Mouse (Mus musculus) common myeloid progenitor, adult 5-6 weeks (primary cell): ENCODE results near the gene Ide. TPM values are rescaled to one million over a fixed set of nuclear protein-coding genes. Genes with fewer than 3 reads are reported as not detected.

Experiments
- ATAC-seq: replicated peaks from 2 replicates; pipeline ENCODE4 v1.8.0; 2016; ENCODE audit warnings: low read depth, mild to moderate bottlenecking, moderate TSS enrichment, inconsistent platforms; ENCODE audit not compliant: poor library complexity, severe bottlenecking
- total RNA-seq: library from RNA; stranded (forward); fragments of 200-1000, 187-1606 nt; gene quantifications from 2 replicates; pipeline ENCODE4 v1.2.3, GENCODE M21; 2017

Ide gene
- 100 and 108 TPM in 2 replicates for total RNA-seq

GRCm38 (mm10) chr19:37337752-37338151 is at the start of gene Ide:
Gene Ide, minus strand, starts transcription at chr19:37337852.
- ATAC-seq, result no peak

- ATAC-seq, result no peak
These were observed 48.5 kb upstream of the Ide start for GRCm38 (mm10) chr19:37386126-37386525.

- ATAC-seq, result no peak
These were observed 41.2 kb upstream of the Ide start for GRCm38 (mm10) chr19:37378816-37379215.

- ATAC-seq, result no peak
These were observed 39.8 kb upstream of the Ide start for GRCm38 (mm10) chr19:37377404-37377990.

- no peak for ATAC-seq
These were observed 39.2 kb upstream of the Ide start for GRCm38 (mm10) chr19:37376841-37377240.

GRCm38 (mm10) chr19:37375755-37376615 is 38.3 kb upstream of the Ide start, which contains the start of gene Kif11:
Gene Kif11, plus strand, starts transcription at chr19:37376403.
- peak; percentile 91 for ATAC-seq

GRCm38 (mm10) chr19:37374941-37375754 is 37.5 kb upstream of the Ide start:
- ATAC-seq, result no peak

- ATAC-seq, result peak; percentile 76
These were observed 32.7 kb upstream of the Ide start for GRCm38 (mm10) chr19:37370356-37370755.

GRCm38 (mm10) chr19:37369921-37370320 is 32.3 kb upstream of the Ide start:
- no peak for ATAC-seq

- ATAC-seq, result no peak
These were observed 31.3 kb upstream of the Ide start for GRCm38 (mm10) chr19:37368990-37369389.

GRCm38 (mm10) chr19:37363128-37363939 is 25.7 kb upstream of the Ide start:
- no peak for ATAC-seq

- ATAC-seq, result no peak
These were observed 24.9 kb upstream of the Ide start for GRCm38 (mm10) chr19:37362545-37362944.

- peak; percentile 65 for ATAC-seq
These were observed 22.4 kb upstream of the Ide start for GRCm38 (mm10) chr19:37360044-37360443.

- ATAC-seq, result no peak
These were observed 15.7 kb upstream of the Ide start for GRCm38 (mm10) chr19:37353331-37353730.

- no peak for ATAC-seq
These were observed 15.1 kb upstream of the Ide start for GRCm38 (mm10) chr19:37352756-37353155.

- no peak for ATAC-seq
These were observed 11.3 kb upstream of the Ide start for GRCm38 (mm10) chr19:37348952-37349351.

- ATAC-seq, result no peak
These were observed 10.7 kb upstream of the Ide start for GRCm38 (mm10) chr19:37348331-37348730.

- ATAC-seq, result no peak
These were observed 8.6 kb upstream of the Ide start for GRCm38 (mm10) chr19:37346258-37346657.

- ATAC-seq, result no peak
These were observed 6.2 kb upstream of the Ide start for GRCm38 (mm10) chr19:37343899-37344298.

GRCm38 (mm10) chr19:37340931-37341330 is 3.3 kb upstream of the Ide start:
- 0 out of 2 replicates have a peak, but pooled peaks have one; percentile 2 for ATAC-seq
